9 mouse cellular contexts compared by ENCODE assay signal in genomic region chrX:143518168-143518901, GRCm38 (mm10). TPM values are rescaled to one million over a fixed set of nuclear protein-coding genes. Genes with fewer than 3 reads are reported as not detected.
DNase-seq lines count a peak whose midpoint lies in the region; ATAC-seq and TF ChIP-seq lines count a peak whose summit lies in the region.
"Had no signal": no experiment of that assay in that cellular context is flagged by ENCODE, and none has a peak within 500 bp of the region (broad histone marks: within the 10 kb centered on the region; RNA-seq: fewer than 3 reads in every experiment).

Gene Pak3, plus strand, starts transcription at chrX:143518591.

- no peak within 1 kb of the TSS for H3K27ac ChIP-seq in heart, embryonic 16.5 days (ENCODE audit: low read length)
- peak within 1 kb of the TSS; percentile 88 for H3K27ac ChIP-seq in forebrain, embryonic 11.5 days (ENCODE audit: low read depth, low read length)
- H3K27ac ChIP-seq in midbrain, embryonic 12.5 days (replicated peaks) = peak within 1 kb of the TSS; percentile 89
- peak within 1 kb of the TSS; percentile 55 for H3K27ac ChIP-seq in testis, adult 2 months (ENCODE audit: control insufficient read depth, insufficient read depth, low read depth, low read length)
- H3K27ac ChIP-seq: liver, embryonic 14.5 days had no signal

- 15% methylated on average over 23 of the region's 23 CpGs for WGBS in heart, embryonic 16.5 days
- 12% methylated on average over 23 of the region's 23 CpGs for WGBS in forebrain, embryonic 11.5 days
- WGBS in midbrain, embryonic 12.5 days = 28% methylated on average over 23 of the region's 23 CpGs

- no peak for DNase-seq in heart, adult 9 months (ENCODE audit: low spot score in 2 of 2)
- DNase-seq in adrenal gland, postnatal 25 days = peak; percentile 4
- peak; percentile 61 for DNase-seq in forebrain, embryonic 11.5 days (ENCODE audit: low spot score)
- DNase-seq in layer of hippocampus, adult 18-20 months (ENCODE audit: low spot score in 2 of 2) = peak; percentile 21 to 40
- DNase-seq in kidney, postnatal 36 days = no peak

- TF ChIP-seq POLR2A in testis, adult 2 months (IDR thresholded peaks at IDR 0.05; ENCODE audit: control insufficient read depth, low read depth, low read length) = no peak

- no peaks in the 10 kb centered on the region for H3K9me3 ChIP-seq in heart, embryonic 16.5 days (replicated peaks; ENCODE audit: control insufficient read depth, low read length)
- no peaks in the 10 kb centered on the region for H3K9me3 ChIP-seq in forebrain, embryonic 11.5 days (ENCODE audit: control insufficient read depth, low read length)
- H3K9me3 ChIP-seq in midbrain, embryonic 12.5 days = no peaks in the 10 kb centered on the region

- ATAC-seq in heart, embryonic 16.5 days (replicated peaks; ENCODE audit: extremely low read depth, insufficient read depth, low FRiP score) = 0 out of 2 replicates have a peak, but pooled peaks have one; percentile 18
- peak; percentile 82 for ATAC-seq in forebrain, embryonic 11.5 days (replicated peaks; ENCODE audit: low FRiP score)
- ATAC-seq in midbrain, embryonic 12.5 days (ENCODE audit: low FRiP score, low read depth) = peak; percentile 85

- no peaks in the 10 kb centered on the region; the same call in 1 of the 2 replicates for H3K27me3 ChIP-seq in heart, embryonic 16.5 days (ENCODE audit: control insufficient read depth, insufficient read depth, low read length)
- H3K27me3 ChIP-seq in forebrain, embryonic 11.5 days (ENCODE audit: control insufficient read depth, insufficient read depth, low read length) = no peaks in the 10 kb centered on the region; the same call in 1 of the 2 replicates
- peaks cover 26% of the 10 kb centered on the region for H3K27me3 ChIP-seq in midbrain, embryonic 12.5 days
- H3K27me3 ChIP-seq in testis, adult 2 months (ENCODE audit: control insufficient read depth, insufficient read depth, low read length) = no peaks in the 10 kb centered on the region

- peak within 1 kb of the TSS; percentile 54 for H3K9ac ChIP-seq in heart, embryonic 16.5 days (ENCODE audit: low read length)
- H3K9ac ChIP-seq in forebrain, embryonic 11.5 days (ENCODE audit: low read length) = peak within 1 kb of the TSS; percentile 74
- H3K9ac ChIP-seq in midbrain, embryonic 12.5 days (replicated peaks) = peak within 1 kb of the TSS; percentile 59
- H3K9ac ChIP-seq: liver, embryonic 14.5 days had no signal

- no peaks in the 10 kb centered on the region for H3K36me3 ChIP-seq in heart, embryonic 16.5 days (ENCODE audit: control insufficient read depth, insufficient read depth)
- H3K36me3 ChIP-seq in forebrain, embryonic 11.5 days (ENCODE audit: control insufficient read depth, insufficient read depth, low read length) = no peaks in the 10 kb centered on the region
- H3K36me3 ChIP-seq in midbrain, embryonic 12.5 days = no peaks in the 10 kb centered on the region
- H3K36me3 ChIP-seq in testis, adult 2 months (ENCODE audit: control insufficient read depth, insufficient read depth, low read length) = no peaks in the 10 kb centered on the region

- H3K4me3 ChIP-seq in heart, embryonic 16.5 days (ENCODE audit: low read length) = peak within 1 kb of the TSS; percentile 49
- H3K4me3 ChIP-seq in forebrain, embryonic 11.5 days (ENCODE audit: low read depth, low read length) = peak within 1 kb of the TSS; percentile 35
- peak within 1 kb of the TSS; percentile 46 for H3K4me3 ChIP-seq in midbrain, embryonic 12.5 days
- H3K4me3 ChIP-seq in testis, adult 2 months (ENCODE audit: control insufficient read depth, low read depth, low read length) = peak within 1 kb of the TSS; percentile 62

- no peaks in the 10 kb centered on the region for H3K4me1 ChIP-seq in heart, embryonic 16.5 days (ENCODE audit: control insufficient read depth, insufficient read depth, low read length)
- H3K4me1 ChIP-seq in forebrain, embryonic 11.5 days (replicated peaks; ENCODE audit: control insufficient read depth, insufficient read depth, low read length) = no peaks in the 10 kb centered on the region
- H3K4me1 ChIP-seq in midbrain, embryonic 12.5 days = no peaks in the 10 kb centered on the region
- peaks cover 4% of the 10 kb centered on the region for H3K4me1 ChIP-seq in testis, adult 2 months (ENCODE audit: control insufficient read depth, insufficient read depth, low read length)

- TF ChIP-seq CTCF in testis, adult 2 months (IDR thresholded peaks at IDR 0.05; ENCODE audit: control insufficient read depth, insufficient read depth, insufficient replicate concordance, low read depth, low read length) = no peak

- H3K4me2 ChIP-seq in heart, embryonic 16.5 days (ENCODE audit: low read depth, low read length) = peak within 1 kb of the TSS; percentile 68
- H3K4me2 ChIP-seq in forebrain, embryonic 11.5 days (ENCODE audit: low read depth, low read length, severe bottlenecking) = peak within 1 kb of the TSS; percentile 60
- peak within 1 kb of the TSS; percentile 51 for H3K4me2 ChIP-seq in midbrain, embryonic 12.5 days (replicated peaks)

RNA-seq across cellular contexts. Expression of gene Pak3, which starts in this region (rescaled TPM):
- 6.9 and 7.9 TPM in 2 replicates for polyA plus RNA-seq in heart, embryonic 16.5 days (2015; fragmentation: Nextera tagmentation; extraction: Ambion mirVana)
- 18.3 and 19.6 TPM in 2 replicates for total RNA-seq in adrenal gland, postnatal 25 days (2021)
- polyA plus RNA-seq in forebrain, embryonic 11.5 days (2014; fragmentation: Nextera tagmentation; extraction: Ambion mirVana) = 124 and 133 TPM in 2 replicates
- 100 to 1,000 TPM; 132 to 142 TPM for total RNA-seq in layer of hippocampus, adult 18-20 months (2021)
- 120 TPM in 2 replicates for polyA plus RNA-seq in midbrain, embryonic 12.5 days (2016; fragmentation: Nextera tagmentation; extraction: Ambion mirVana)
- polyA plus RNA-seq in testis, adult 2 months (2012; rRNA removed) = 9.2 and 13.3 TPM in 2 replicates

Comparison
In these comparisons a context has a peak if more than half of its experiments do, and no peak if none do; other contexts are left out.
1. ATAC-seq: peak in every context shown above with its lines; median percentile 85 in midbrain, embryonic 12.5 days; 82 in forebrain, embryonic 11.5 days; 18 in heart, embryonic 16.5 days.
2. DNase-seq: peak in adrenal gland, postnatal 25 days (single experiment), forebrain, embryonic 11.5 days (single experiment) and layer of hippocampus, adult 18-20 months (2 of 2); none in heart, adult 9 months (0 of 2) and kidney, postnatal 36 days (0 of 2).
3. Peak in every context shown above with its lines, with median percentiles within 50 percentile points of each other: H3K4me2 ChIP-seq, H3K4me3 ChIP-seq and H3K9ac ChIP-seq.